23 mouse cellular contexts compared by ENCODE assay signal in genomic region chr3:54027365-54027764, GRCm38 (mm10).
"Had no signal": no experiment of that assay in that cellular context is flagged by ENCODE, and none has a peak within 500 bp of the region (broad histone marks: within the 10 kb centered on the region; RNA-seq: fewer than 3 reads in every experiment).

No protein-coding gene starts in this region.

- H3K9me3 ChIP-seq: limb, embryonic 10.5 days; limb, embryonic 13.5 days; liver, embryonic 12.5 days; liver, embryonic 15.5 days; lung, embryonic 15.5 days; megakaryocyte, embryonic 14.5 days; midbrain, embryonic 10.5 days; midbrain, embryonic 13.5 days; neural tube, embryonic 13.5 days; stomach, embryonic 15.5 days had no signal

- H3K4me1 ChIP-seq: limb, embryonic 10.5 days; liver, embryonic 12.5 days; liver, embryonic 15.5 days; lung, embryonic 15.5 days; megakaryocyte, embryonic 14.5 days; midbrain, embryonic 10.5 days; midbrain, embryonic 13.5 days; neural tube, embryonic 13.5 days; stomach, embryonic 15.5 days had no signal

- H3K4me2 ChIP-seq: limb, embryonic 13.5 days; liver, embryonic 12.5 days; liver, embryonic 15.5 days; lung, embryonic 15.5 days; midbrain, embryonic 13.5 days; neural tube, embryonic 13.5 days; stomach, embryonic 15.5 days had no signal

- DNase-seq: kidney, adult 2 months; kidney, postnatal 10 days; kidney, postnatal 36 days; liver; lung, adult 18-20 months; lung, postnatal 10 days; lung, postnatal 36 days; retina, postnatal 1 day; right cerebral cortex, postnatal 25 days; spleen, adult 18-20 months; thymus, postnatal 25 days had no signal

- H3K9ac ChIP-seq: limb, embryonic 13.5 days; liver, embryonic 12.5 days; liver, embryonic 15.5 days; lung, embryonic 15.5 days; midbrain, embryonic 13.5 days; neural tube, embryonic 13.5 days; stomach, embryonic 15.5 days had no signal

- H3K4me3 ChIP-seq: limb, embryonic 10.5 days; limb, embryonic 13.5 days; liver, embryonic 12.5 days; liver, embryonic 15.5 days; lung, embryonic 15.5 days; megakaryocyte, embryonic 14.5 days; midbrain, embryonic 10.5 days; midbrain, embryonic 13.5 days; myocyte; neural tube, embryonic 13.5 days; stomach, embryonic 15.5 days had no signal

- H3K27me3 ChIP-seq: limb, embryonic 13.5 days; liver, embryonic 12.5 days; liver, embryonic 15.5 days; lung, embryonic 15.5 days; megakaryocyte, embryonic 14.5 days; midbrain, embryonic 13.5 days; neural tube, embryonic 13.5 days; stomach, embryonic 15.5 days had no signal

- H3K36me3 ChIP-seq: limb, embryonic 10.5 days; limb, embryonic 13.5 days; liver, embryonic 12.5 days; liver, embryonic 15.5 days; lung, embryonic 15.5 days; midbrain, embryonic 10.5 days; midbrain, embryonic 13.5 days; neural tube, embryonic 13.5 days; stomach, embryonic 15.5 days had no signal

- H3K27ac ChIP-seq: limb, embryonic 10.5 days; limb, embryonic 13.5 days; liver, embryonic 12.5 days; liver, embryonic 15.5 days; lung, embryonic 15.5 days; midbrain, embryonic 10.5 days; midbrain, embryonic 13.5 days; neural tube, embryonic 13.5 days; stomach, embryonic 15.5 days had no signal

- ATAC-seq: liver, embryonic 12.5 days; midbrain, embryonic 13.5 days; midbrain, embryonic 16.5 days had no signal
